7 mouse cellular contexts compared by ENCODE assay signal in genomic region chr5:149136933-149137365, GRCm38 (mm10). TPM values are rescaled to one million over a fixed set of nuclear protein-coding genes. Genes with fewer than 3 reads are reported as not detected.
DNase-seq lines count a peak whose midpoint lies in the region; ATAC-seq and TF ChIP-seq lines count a peak whose summit lies in the region.

No protein-coding gene starts in this region.

- WGBS in stomach, embryonic 14.5 days: 60% methylated on average over 4 of the region's 4 CpGs
- WGBS in stomach, postnatal 0 days: 70% methylated on average over 4 of the region's 4 CpGs
- 50% methylated on average over 4 of the region's 4 CpGs for WGBS in limb, embryonic 14.5 days
- 89% methylated on average over 4 of the region's 4 CpGs for WGBS in midbrain, embryonic 10.5 days

- TF ChIP-seq CTCF in stomach, postnatal 0 days (IDR thresholded peaks at IDR 0.05; ENCODE audit: low read depth): no peak

- ATAC-seq in stomach, embryonic 14.5 days (ENCODE audit: insufficient number of reproducible peaks, insufficient read depth, low FRiP score, low read depth): peak; percentile 63; the same call in 1 of the 2 replicates
- ATAC-seq in stomach, postnatal 0 days (ENCODE audit: low FRiP score, low TSS enrichment): no peak
- peak; percentile 71 for ATAC-seq in common myeloid progenitor, adult 5-6 weeks (replicated peaks; ENCODE audit: low read depth, poor library complexity, severe bottlenecking)
- ATAC-seq in limb, embryonic 14.5 days (ENCODE audit: low FRiP score, low read depth): no peak

- H3K4me2 ChIP-seq in stomach, embryonic 14.5 days (replicated peaks; ENCODE audit: low read depth, low read length): no peak overlapping the region
- H3K4me2 ChIP-seq in stomach, postnatal 0 days (replicated peaks; ENCODE audit: low read depth): no peak overlapping the region
- no peak overlapping the region for H3K4me2 ChIP-seq in limb, embryonic 14.5 days (replicated peaks; ENCODE audit: low read depth, low read length, severe bottlenecking)

- no peak overlapping the region for H3K27ac ChIP-seq in stomach, embryonic 14.5 days (ENCODE audit: low read length)
- H3K27ac ChIP-seq in stomach, postnatal 0 days (replicated peaks): no peak overlapping the region
- no peak overlapping the region for H3K27ac ChIP-seq in limb, embryonic 14.5 days (replicated peaks; ENCODE audit: low read depth, low read length)
- H3K27ac ChIP-seq in midbrain, embryonic 10.5 days (replicated peaks): no peak overlapping the region

- no peaks in the 10 kb centered on the region for H3K9me3 ChIP-seq in stomach, embryonic 14.5 days (ENCODE audit: control insufficient read depth, low read depth, low read length)
- H3K9me3 ChIP-seq in stomach, postnatal 0 days (ENCODE audit: control insufficient read depth, low read length): no peaks in the 10 kb centered on the region
- H3K9me3 ChIP-seq in limb, embryonic 14.5 days (ENCODE audit: control insufficient read depth, low read length): no peaks in the 10 kb centered on the region
- H3K9me3 ChIP-seq in midbrain, embryonic 10.5 days (replicated peaks): no peaks in the 10 kb centered on the region

- H3K27me3 ChIP-seq in stomach, embryonic 14.5 days (ENCODE audit: control insufficient read depth, insufficient read depth, low read length): no peaks in the 10 kb centered on the region
- no peaks in the 10 kb centered on the region for H3K27me3 ChIP-seq in stomach, postnatal 0 days (ENCODE audit: control insufficient read depth, insufficient read depth, low read length)
- no peaks in the 10 kb centered on the region for H3K27me3 ChIP-seq in limb, embryonic 14.5 days (ENCODE audit: control insufficient read depth, insufficient read depth, low read length)
- H3K27me3 ChIP-seq in midbrain, embryonic 10.5 days (ENCODE audit: low read depth, poor library complexity, severe bottlenecking): no peaks in the 10 kb centered on the region

- H3K4me1 ChIP-seq in stomach, embryonic 14.5 days (ENCODE audit: control insufficient read depth, insufficient read depth, low read length): no peaks in the 10 kb centered on the region
- H3K4me1 ChIP-seq in stomach, postnatal 0 days (replicated peaks; ENCODE audit: control insufficient read depth, insufficient read depth): no peaks in the 10 kb centered on the region
- H3K4me1 ChIP-seq in limb, embryonic 14.5 days (ENCODE audit: control insufficient read depth, insufficient read depth, low read length): peaks cover 7% of the 10 kb centered on the region; the same call in 1 of the 2 replicates
- no peaks in the 10 kb centered on the region for H3K4me1 ChIP-seq in midbrain, embryonic 10.5 days

- no peak for TF ChIP-seq POLR2A in limb, embryonic 14.5 days (IDR thresholded peaks at IDR 0.05; ENCODE audit: borderline replicate concordance, extremely low read depth, insufficient read depth, insufficient read length)

- H3K4me3 ChIP-seq in stomach, embryonic 14.5 days (ENCODE audit: low read depth, low read length): no peak overlapping the region
- H3K4me3 ChIP-seq in stomach, postnatal 0 days (ENCODE audit: low read depth, low read length): no peak overlapping the region
- no peak overlapping the region for H3K4me3 ChIP-seq in limb, embryonic 14.5 days (replicated peaks; ENCODE audit: low read length)
- H3K4me3 ChIP-seq in midbrain, embryonic 10.5 days: no peak overlapping the region

- no peak overlapping the region for H3K9ac ChIP-seq in stomach, embryonic 14.5 days (replicated peaks; ENCODE audit: low read depth, low read length)
- H3K9ac ChIP-seq in stomach, postnatal 0 days (ENCODE audit: low read length): no peak overlapping the region
- no peak overlapping the region for H3K9ac ChIP-seq in limb, embryonic 14.5 days (ENCODE audit: low read depth, low read length, severe bottlenecking)

- TF ChIP-seq EP300 in stomach, postnatal 0 days (optimal IDR thresholded peaks at IDR 0.05): no peak

- DNase-seq in stomach, postnatal 0 days (ENCODE audit: low spot score): no peak
- peak; percentile 27 for DNase-seq in limb, embryonic 14.5 days (ENCODE audit: low spot score)
- DNase-seq in thymus, adult 18-20 months: peak; percentile 37 to 69
- DNase-seq in midbrain, embryonic 10.5 days (ENCODE audit: low spot score): no peak
- DNase-seq in retina, embryonic 14.5 days (ENCODE audit: low spot score): no peak

- no peaks in the 10 kb centered on the region for H3K36me3 ChIP-seq in stomach, embryonic 14.5 days (ENCODE audit: control insufficient read depth, insufficient read depth, low read length)
- H3K36me3 ChIP-seq in stomach, postnatal 0 days (ENCODE audit: control insufficient read depth, insufficient read depth, low read length): no peaks in the 10 kb centered on the region
- H3K36me3 ChIP-seq in limb, embryonic 14.5 days (ENCODE audit: control insufficient read depth, insufficient read depth, low read length): no peaks in the 10 kb centered on the region
- H3K36me3 ChIP-seq in midbrain, embryonic 10.5 days: no peaks in the 10 kb centered on the region

RNA-seq across cellular contexts. Expression of gene Uspl1, which starts 47.2 kb away (rescaled TPM):
- 51.6 and 54.4 TPM in 2 replicates for polyA plus RNA-seq in stomach, embryonic 14.5 days (2014; fragmentation: Nextera tagmentation; extraction: Ambion mirVana)
- 14.8 and 15.5 TPM in 2 replicates for polyA plus RNA-seq in stomach, postnatal 0 days (2015; fragmentation: Nextera tagmentation; extraction: Ambion mirVana)
- 43.7 and 45.1 TPM in 2 replicates for total RNA-seq in common myeloid progenitor, adult 5-6 weeks (2017)
- 27.2 and 27.8 TPM in 2 replicates for polyA plus RNA-seq in limb, embryonic 14.5 days (2012; rRNA removed)
- 44.8 and 53.3 TPM in 2 replicates for polyA plus RNA-seq in limb, embryonic 14.5 days (2014; fragmentation: Nextera tagmentation; extraction: Ambion mirVana)
- polyA plus RNA-seq in midbrain, embryonic 10.5 days (2016; fragmentation: Nextera tagmentation; extraction: Ambion mirVana): 71.6 and 73.8 TPM in 2 replicates

RNA-seq across cellular contexts. Expression of gene Hmgb1, which starts 47.3 kb away (rescaled TPM):
- 1,555 and 1,628 TPM in 2 replicates for polyA plus RNA-seq in stomach, embryonic 14.5 days (2014; fragmentation: Nextera tagmentation; extraction: Ambion mirVana)
- polyA plus RNA-seq in stomach, postnatal 0 days (2015; fragmentation: Nextera tagmentation; extraction: Ambion mirVana): 653 and 712 TPM in 2 replicates
- 1,044 and 1,081 TPM in 2 replicates for total RNA-seq in common myeloid progenitor, adult 5-6 weeks (2017)
- 237 and 577 TPM in 2 replicates for polyA plus RNA-seq in limb, embryonic 14.5 days (2012; rRNA removed)
- 1,456 and 1,457 TPM in 2 replicates for polyA plus RNA-seq in limb, embryonic 14.5 days (2014; fragmentation: Nextera tagmentation; extraction: Ambion mirVana)
- polyA plus RNA-seq in midbrain, embryonic 10.5 days (2016; fragmentation: Nextera tagmentation; extraction: Ambion mirVana): 1,399 and 1,420 TPM in 2 replicates

Comparison
In these comparisons a context has a peak if more than half of its experiments do, and no peak if none do; other contexts are left out.
1. ATAC-seq: peak in stomach, embryonic 14.5 days (single experiment) and common myeloid progenitor, adult 5-6 weeks (single experiment); none in stomach, postnatal 0 days (single experiment) and limb, embryonic 14.5 days (single experiment).
2. DNase-seq: peak in limb, embryonic 14.5 days (single experiment) and thymus, adult 18-20 months (2 of 2); none in stomach, postnatal 0 days (single experiment), midbrain, embryonic 10.5 days (single experiment) and retina, embryonic 14.5 days (single experiment).